Mouse (Mus musculus): ENCODE measurements at regions not wholly inside any gene's neighbourhood (a gene's known extent, or its start where the extent isn't known, plus 50 kb on each side); places are given as distances from the start of the nearest gene placed in this dataset.

- DNase-seq (ENCODE audit: low read depth), result no peak
Measured at GRCm38 (mm10) chr4:142302724-142303120, 63.5 kb upstream of the Kazn start.

- no peak for DNase-seq (ENCODE audit: low read depth)
Measured at GRCm38 (mm10) chr4:142302041-142302723, 63.0 kb upstream of the Kazn start.

GRCm38 (mm10) chr4:142298770-142299337 lies 59.7 kb upstream of the Kazn start:
- no peak for DNase-seq (ENCODE audit: low read depth)

- DNase-seq (ENCODE audit: low read depth), result no peak
Measured at GRCm38 (mm10) chr4:142292760-142293159, 53.6 kb upstream of the Kazn start.

GRCm38 (mm10) chr4:142292334-142292733 lies 53.1 kb upstream of the Kazn start:
- DNase-seq (ENCODE audit: low read depth), result no peak

DNA sequence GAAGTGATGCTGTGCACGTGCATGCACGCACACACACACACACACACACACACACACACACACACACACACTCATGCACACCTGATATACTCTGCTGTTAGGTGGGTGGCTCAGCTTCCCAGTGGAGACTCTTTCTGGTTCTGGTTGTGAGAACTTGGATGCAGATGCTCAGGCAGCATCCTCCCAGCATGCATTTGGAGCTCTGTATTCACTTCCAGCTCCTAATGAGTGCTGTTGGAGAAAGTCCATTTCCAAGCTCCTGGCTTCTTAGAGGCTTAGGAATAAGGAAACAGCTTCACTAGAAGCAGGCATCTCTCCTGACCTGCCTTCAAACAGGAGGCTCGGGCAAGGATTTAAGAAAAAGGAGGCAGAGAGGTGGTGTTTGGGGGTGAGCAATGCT lies 52.2 kb upstream of the Kazn start:
- DNase-seq (ENCODE audit: low read depth), result no peak
